Mouse (Mus musculus) CH12.LX (cell line): ENCODE data around the gene Rgs3.

Experiments used
- CTCF ChIP-seq, 2 experiments: IDR thresholded peaks in 1 of 2; conservative IDR thresholded peaks in 1 of 2; 2 replicates each; pipeline ENCODE4 v1.5.1; 2011 to 2012; ENCODE audit warnings: low read depth in 2 of 2, low read length in 2 of 2, improper control_type of control experiment in 1 of 2, inconsistent platforms in 1 of 2, mild to moderate bottlenecking in 1 of 2, moderate library complexity in 1 of 2
- EP300 ChIP-seq: IDR thresholded peaks from 2 replicates; pipeline ENCODE4 v1.6.1; 2011; ENCODE audit warnings: low read length, improper control_type of control experiment
- ETS1 ChIP-seq: conservative IDR thresholded peaks from 2 replicates; pipeline ENCODE4 v1.6.1; 2012; ENCODE audit warnings: low read depth, mild to moderate bottlenecking, inconsistent platforms, low read length, improper control_type of control experiment, moderate library complexity
- HCFC1 ChIP-seq: IDR thresholded peaks from 2 replicates; pipeline ENCODE4 v1.6.1; 2012; ENCODE audit warnings: low read depth, mild to moderate bottlenecking, inconsistent platforms, low read length, improper control_type of control experiment
- MEF2A ChIP-seq: IDR thresholded peaks from 2 replicates; pipeline ENCODE4 v1.6.1; 2014; ENCODE audit warnings: low read depth, mild to moderate bottlenecking, inconsistent platforms, low read length, improper control_type of control experiment, borderline replicate concordance
- MXI1 ChIP-seq: IDR thresholded peaks from 2 replicates; pipeline ENCODE4 v1.6.1; 2011; ENCODE audit warnings: mild to moderate bottlenecking, low read depth, low read length, improper control_type of control experiment
- POLR2A ChIP-seq: IDR thresholded peaks from 2 replicates; pipeline ENCODE4 v1.6.1; 2011; ENCODE audit warnings: low read depth, mild to moderate bottlenecking, improper control_type of control experiment, low read length
- POLR2AphosphoS2 ChIP-seq: IDR thresholded peaks from 2 replicates; pipeline ENCODE4 v1.6.1; 2011; ENCODE audit warnings: low read depth, low read length, improper control_type of control experiment
- RCOR1 ChIP-seq: conservative IDR thresholded peaks from 2 replicates; pipeline ENCODE4 v1.6.1; 2012; ENCODE audit warnings: low read depth, mild to moderate bottlenecking, inconsistent platforms, low read length, improper control_type of control experiment
- TCF12 ChIP-seq: IDR thresholded peaks from 2 replicates; pipeline ENCODE4 v1.6.1; 2014; ENCODE audit warnings: low read depth, mild to moderate bottlenecking, inconsistent platforms, low read length, improper control_type of control experiment
- UBTF ChIP-seq: IDR thresholded peaks from 2 replicates; pipeline ENCODE4 v1.6.1; 2012; ENCODE audit warnings: low read depth, mild to moderate bottlenecking, inconsistent platforms, low read length, improper control_type of control experiment, moderate library complexity

DNA sequence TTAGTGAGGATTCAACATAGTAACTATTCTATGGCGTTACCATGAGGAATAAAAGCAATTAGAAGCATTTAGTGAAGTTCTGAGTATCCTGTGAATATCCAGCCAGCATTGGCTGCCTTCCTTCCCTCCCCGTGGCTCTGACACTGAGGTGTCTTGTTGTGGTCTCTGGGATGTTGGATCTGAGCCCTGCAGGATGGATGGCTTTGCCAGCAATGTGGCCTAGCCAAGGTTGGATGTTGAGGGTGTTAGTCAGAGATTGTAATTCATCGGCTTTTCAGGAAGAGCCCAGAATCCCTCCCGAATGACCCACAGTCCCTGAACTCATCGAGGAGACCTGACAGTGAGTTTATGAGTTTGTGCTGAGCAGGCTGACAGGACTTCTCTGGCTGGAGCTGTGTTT, 36.4 kb downstream of the Rgs3 start:
- no peak for TF ChIP-seq CTCF (conservative IDR thresholded peaks at IDR 0.05 in 1 of 2, IDR thresholded peaks at IDR 0.05 in 1 of 2; ENCODE audit: low read depth in 2 of 2, low read length in 2 of 2)
- no peak for TF ChIP-seq MEF2A
- no peak for TF ChIP-seq EP300
- no peak for TF ChIP-seq POLR2A
- TF ChIP-seq TCF12: no peak
- TF ChIP-seq ETS1: no peak
- no peak for TF ChIP-seq MXI1
- TF ChIP-seq HCFC1: no peak
- TF ChIP-seq UBTF: no peak
- no peak for TF ChIP-seq POLR2AphosphoS2
- TF ChIP-seq RCOR1: no peak
